Mouse (Mus musculus): ENCODE data around the gene Olfr557. TPM values are rescaled to one million over a fixed set of nuclear protein-coding genes. Genes with fewer than 3 reads are reported as not detected.
A peak's percentile ranks its signal among the peaks of the same experiment; 100 is the strongest.

Olfr557 gene
- total RNA-seq (2014; rRNA removed), result not detected in 2 replicates
- not detected in 2 replicates for polyA plus RNA-seq (2015; fragmentation: Nextera tagmentation; extraction: Ambion mirVana)

- H3K27me3 ChIP-seq (ENCODE audit: insufficient read depth, low read length), result no peaks in the 10 kb centered on the region
- ATAC-seq (ENCODE audit: low FRiP score) (no peak), DNase-seq (ENCODE audit: low spot score) (peak; percentile 25)
- no peaks in the 10 kb centered on the region for H3K9me3 ChIP-seq (ENCODE audit: low read length)
- no peak within 1 kb of the TSS for H3K4me3 ChIP-seq (ENCODE audit: low read depth, low read length)
- H3K9ac ChIP-seq (replicated peaks; ENCODE audit: low read length, poor library complexity, severe bottlenecking), result no peak within 1 kb of the TSS
- peak; percentile 83 for TF ChIP-seq CTCF (IDR thresholded peaks at IDR 0.05)
- H3K36me3 ChIP-seq (ENCODE audit: insufficient read depth, low read length), result no peaks in the 10 kb centered on the region
- no peaks in the 10 kb centered on the region for H3K4me1 ChIP-seq (ENCODE audit: insufficient read depth, low read length)
- H3K27ac ChIP-seq (ENCODE audit: low read depth, low read length), result no peak within 1 kb of the TSS
- 77% methylated on average over 5 of the region's 5 CpGs for WGBS
- no peak within 1 kb of the TSS for H3K4me2 ChIP-seq (ENCODE audit: low read depth, low read length, poor library complexity, severe bottlenecking)
These were observed at the start of gene Olfr557 for GRCm38 (mm10) chr7:102695358-102696125. Gene Olfr557 (plus strand): TSS chr7:102695910.

GRCm38 (mm10) chr7:102658523-102658922 is 37.2 kb upstream of the Olfr557 start, which contains the start of gene Olfr555:
Gene Olfr555 (plus strand): TSS chr7:102658823.
- Histone ChIP-seq H3K9me3 (ENCODE audit: low read length) (no peaks in the 10 kb centered on the region), H3K27ac (ENCODE audit: low read depth, low read length) (no peak within 1 kb of the TSS), H3K9ac (replicated peaks; ENCODE audit: low read length, poor library complexity, severe bottlenecking) (no peak within 1 kb of the TSS), H3K4me2 (ENCODE audit: low read depth, low read length, poor library complexity, severe bottlenecking) (no peak within 1 kb of the TSS), H3K27me3 (ENCODE audit: insufficient read depth, low read length) (no peaks in the 10 kb centered on the region), H3K4me1 (ENCODE audit: insufficient read depth, low read length) (no peaks in the 10 kb centered on the region), H3K4me3 (ENCODE audit: low read depth, low read length) (no peak within 1 kb of the TSS), H3K36me3 (ENCODE audit: insufficient read depth, low read length) (no peaks in the 10 kb centered on the region)
- 78% methylated on average over 1 of the region's 1 CpGs for WGBS
- ATAC-seq (ENCODE audit: low FRiP score), result no peak
- no peak for TF ChIP-seq CTCF (IDR thresholded peaks at IDR 0.05)
- no peak for DNase-seq (ENCODE audit: low spot score)

GRCm38 (mm10) chr7:102664599-102664998 is 31.1 kb upstream of the Olfr557 start, which contains the start of gene Olfr556:
Gene Olfr556 (plus strand): TSS chr7:102664899.
- no peak for TF ChIP-seq CTCF (IDR thresholded peaks at IDR 0.05)
- no peak within 1 kb of the TSS for H3K4me2 ChIP-seq (ENCODE audit: low read depth, low read length, poor library complexity, severe bottlenecking)
- DNase-seq (ENCODE audit: low spot score), result no peak
- no peaks in the 10 kb centered on the region for H3K36me3 ChIP-seq (ENCODE audit: insufficient read depth, low read length)
- H3K9me3 ChIP-seq (ENCODE audit: low read length), result no peaks in the 10 kb centered on the region
- no peak within 1 kb of the TSS for H3K9ac ChIP-seq (replicated peaks; ENCODE audit: low read length, poor library complexity, severe bottlenecking)
- 40% methylated on average over 3 of the region's 3 CpGs for WGBS
- H3K4me3 ChIP-seq (ENCODE audit: low read depth, low read length), result no peak within 1 kb of the TSS
- no peak for ATAC-seq (ENCODE audit: low FRiP score)
- no peaks in the 10 kb centered on the region for H3K27me3 ChIP-seq (ENCODE audit: insufficient read depth, low read length)
- H3K27ac ChIP-seq (ENCODE audit: low read depth, low read length), result no peak within 1 kb of the TSS
- H3K4me1 ChIP-seq (ENCODE audit: insufficient read depth, low read length), result no peaks in the 10 kb centered on the region

GRCm38 (mm10) chr7:102665378-102665777 is 30.3 kb upstream of the Olfr557 start:
- no peaks in the 10 kb centered on the region for H3K4me1 ChIP-seq (ENCODE audit: insufficient read depth, low read length)
- DNase-seq (ENCODE audit: low spot score) (peak; percentile 55), ATAC-seq (ENCODE audit: low FRiP score) (no peak)
- no peaks in the 10 kb centered on the region for H3K36me3 ChIP-seq (ENCODE audit: insufficient read depth, low read length)
- H3K27me3 ChIP-seq (ENCODE audit: insufficient read depth, low read length), result no peaks in the 10 kb centered on the region
- H3K4me3 ChIP-seq (ENCODE audit: low read depth, low read length), result no peak overlapping the region
- H3K9ac ChIP-seq (replicated peaks; ENCODE audit: low read length, poor library complexity, severe bottlenecking), result no peak overlapping the region
- H3K4me2 ChIP-seq (ENCODE audit: low read depth, low read length, poor library complexity, severe bottlenecking), result no peak overlapping the region
- 30% methylated on average over 2 of the region's 2 CpGs for WGBS
- no peaks in the 10 kb centered on the region for H3K9me3 ChIP-seq (ENCODE audit: low read length)
- H3K27ac ChIP-seq (ENCODE audit: low read depth, low read length), result no peak overlapping the region
- peak; percentile 84 for TF ChIP-seq CTCF (IDR thresholded peaks at IDR 0.05)

- no peak overlapping the region for H3K4me3 ChIP-seq (ENCODE audit: low read depth, low read length)
- WGBS, result 87% methylated on average over 2 of the region's 2 CpGs
- ATAC-seq (ENCODE audit: low FRiP score) (no peak), DNase-seq (ENCODE audit: low spot score) (no peak)
- no peaks in the 10 kb centered on the region for H3K36me3 ChIP-seq (ENCODE audit: insufficient read depth, low read length)
- no peaks in the 10 kb centered on the region for H3K4me1 ChIP-seq (ENCODE audit: insufficient read depth, low read length)
- TF ChIP-seq CTCF (IDR thresholded peaks at IDR 0.05), result no peak
- no peak overlapping the region for H3K27ac ChIP-seq (ENCODE audit: low read depth, low read length)
- no peak overlapping the region for H3K9ac ChIP-seq (replicated peaks; ENCODE audit: low read length, poor library complexity, severe bottlenecking)
- H3K27me3 ChIP-seq (ENCODE audit: insufficient read depth, low read length), result no peaks in the 10 kb centered on the region
- H3K9me3 ChIP-seq (ENCODE audit: low read length), result no peaks in the 10 kb centered on the region
- no peak overlapping the region for H3K4me2 ChIP-seq (ENCODE audit: low read depth, low read length, poor library complexity, severe bottlenecking)
These were observed 19.5 kb upstream of the Olfr557 start for GRCm38 (mm10) chr7:102676225-102676624.

GRCm38 (mm10) chr7:102681916-102682315 is 13.8 kb upstream of the Olfr557 start:
- DNase-seq (ENCODE audit: low spot score), result no peak
- H3K4me2 ChIP-seq (ENCODE audit: low read depth, low read length, poor library complexity, severe bottlenecking), result no peak overlapping the region
- H3K27me3 ChIP-seq (ENCODE audit: insufficient read depth, low read length), result no peaks in the 10 kb centered on the region
- H3K4me1 ChIP-seq (ENCODE audit: insufficient read depth, low read length), result no peaks in the 10 kb centered on the region
- H3K4me3 ChIP-seq (ENCODE audit: low read depth, low read length), result no peak overlapping the region
- no peak for ATAC-seq (ENCODE audit: low FRiP score)
- H3K36me3 ChIP-seq (ENCODE audit: insufficient read depth, low read length), result no peaks in the 10 kb centered on the region
- 84% methylated on average over 1 of the region's 1 CpGs for WGBS
- H3K9me3 ChIP-seq (ENCODE audit: low read length), result no peaks in the 10 kb centered on the region
- no peak for TF ChIP-seq CTCF (IDR thresholded peaks at IDR 0.05)
- H3K9ac ChIP-seq (replicated peaks; ENCODE audit: low read length, poor library complexity, severe bottlenecking), result no peak overlapping the region
- H3K27ac ChIP-seq (ENCODE audit: low read depth, low read length), result no peak overlapping the region
